Mouse (Mus musculus): ENCODE measurements at regions not wholly inside any gene's neighbourhood (a gene's known extent, or its start where the extent isn't known, plus 50 kb on each side); places are given as distances from the start of the nearest gene placed in this dataset.
A peak's percentile ranks its signal among the peaks of the same experiment; 100 is the strongest.

GRCm38 (mm10) chr17:83276000-83276891, 61.2 kb downstream of the Pkdcc start:
- DNase-seq, result peak; percentile 88

DNA sequence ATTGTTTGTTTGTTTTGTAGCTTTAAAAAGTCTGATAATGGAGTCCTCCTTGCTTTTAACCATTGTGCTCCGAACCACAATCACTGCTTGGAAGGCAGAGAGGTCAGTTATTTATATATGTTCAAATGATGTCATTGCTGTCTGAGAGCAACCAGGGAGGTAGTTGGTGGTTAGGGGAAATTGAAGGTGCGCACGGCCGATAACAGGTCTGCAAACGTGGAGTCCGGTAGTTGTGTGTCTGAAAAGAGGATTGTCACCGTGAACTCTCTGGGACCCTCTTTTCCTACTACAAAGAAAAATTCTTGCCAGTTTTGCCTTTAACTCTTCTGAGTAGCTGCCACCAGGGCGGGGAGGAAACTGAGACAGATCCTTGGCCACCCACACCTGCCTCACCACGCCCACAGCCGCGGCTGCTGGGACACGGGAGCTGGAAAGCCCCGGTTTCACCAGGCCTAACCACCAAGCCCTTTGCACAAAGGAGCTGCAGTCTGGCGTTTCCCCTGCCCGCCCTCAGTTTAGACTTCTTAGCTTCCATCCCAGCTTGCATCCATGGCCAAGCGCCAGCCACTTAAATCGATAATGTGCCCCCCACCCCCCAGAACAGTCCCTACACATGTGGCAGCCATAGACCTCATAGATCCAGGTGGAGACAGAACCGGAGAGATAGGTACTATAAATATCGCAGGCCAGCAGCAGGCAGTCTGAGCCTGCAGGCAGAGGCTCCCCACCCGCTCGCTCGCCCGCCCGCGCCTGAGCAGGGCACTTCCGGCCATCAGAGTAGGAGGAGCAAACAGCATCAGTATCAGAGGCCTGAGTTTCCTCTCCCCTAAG, 62.2 kb downstream of the Pkdcc start:
- DNase-seq, result peak; percentile 81

DNA sequence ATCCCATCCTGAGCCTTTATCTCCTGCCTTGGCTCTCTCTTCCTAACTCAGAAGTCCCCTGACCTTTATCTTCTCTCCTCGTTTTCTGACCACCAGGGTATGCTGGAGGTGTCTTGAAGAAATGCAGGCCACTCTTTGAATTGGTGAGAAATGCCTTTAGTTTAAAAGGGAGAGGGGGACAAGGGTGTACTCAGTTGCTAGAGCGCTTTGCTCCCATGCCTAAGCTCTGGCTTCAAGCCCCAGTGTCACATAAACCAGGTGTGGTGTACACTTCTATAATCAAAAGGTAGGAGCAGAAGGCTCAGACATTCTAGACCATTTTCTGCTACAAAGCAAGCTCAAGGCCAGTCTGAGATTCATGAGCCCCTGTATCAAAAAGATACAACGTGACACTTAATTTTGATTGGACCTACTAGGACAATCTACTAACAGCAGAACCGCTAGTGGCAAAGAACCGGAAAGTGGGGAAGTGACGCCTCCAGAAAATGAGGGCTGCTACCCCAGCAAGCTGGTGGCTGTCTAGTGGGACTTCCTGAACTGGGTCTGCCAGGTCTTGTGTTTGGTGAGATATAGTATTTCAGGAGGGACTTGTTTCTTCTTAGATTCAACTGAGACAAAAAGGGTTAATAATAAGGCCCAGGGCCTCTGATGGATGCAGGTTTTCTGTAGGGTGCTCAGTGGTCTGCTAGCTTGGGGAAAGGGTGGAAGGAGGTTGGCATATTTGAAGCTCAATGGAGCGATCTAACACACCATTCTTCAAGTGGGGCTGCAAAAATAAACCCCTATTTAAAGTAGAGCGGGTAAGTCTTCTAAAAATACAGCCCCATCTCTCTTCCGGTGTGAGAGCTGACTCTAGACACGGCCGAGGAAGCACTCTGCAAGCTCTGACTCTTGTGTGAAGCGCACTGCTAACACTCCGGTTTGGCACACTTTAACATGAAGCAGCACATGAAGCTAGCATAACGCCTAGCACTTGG, 63.1 kb downstream of the Pkdcc start:
- DNase-seq, result no peak

- DNase-seq, result no peak
Observed at GRCm38 (mm10) chr17:83283328-83283727, 67.4 kb upstream of the Eml4 start.

GRCm38 (mm10) chr17:83287381-83288142, 63.2 kb upstream of the Eml4 start:
- DNase-seq, result no peak

- DNase-seq, result peak; percentile 37
Observed at GRCm38 (mm10) chr17:83288143-83288492, 62.6 kb upstream of the Eml4 start.

DNA sequence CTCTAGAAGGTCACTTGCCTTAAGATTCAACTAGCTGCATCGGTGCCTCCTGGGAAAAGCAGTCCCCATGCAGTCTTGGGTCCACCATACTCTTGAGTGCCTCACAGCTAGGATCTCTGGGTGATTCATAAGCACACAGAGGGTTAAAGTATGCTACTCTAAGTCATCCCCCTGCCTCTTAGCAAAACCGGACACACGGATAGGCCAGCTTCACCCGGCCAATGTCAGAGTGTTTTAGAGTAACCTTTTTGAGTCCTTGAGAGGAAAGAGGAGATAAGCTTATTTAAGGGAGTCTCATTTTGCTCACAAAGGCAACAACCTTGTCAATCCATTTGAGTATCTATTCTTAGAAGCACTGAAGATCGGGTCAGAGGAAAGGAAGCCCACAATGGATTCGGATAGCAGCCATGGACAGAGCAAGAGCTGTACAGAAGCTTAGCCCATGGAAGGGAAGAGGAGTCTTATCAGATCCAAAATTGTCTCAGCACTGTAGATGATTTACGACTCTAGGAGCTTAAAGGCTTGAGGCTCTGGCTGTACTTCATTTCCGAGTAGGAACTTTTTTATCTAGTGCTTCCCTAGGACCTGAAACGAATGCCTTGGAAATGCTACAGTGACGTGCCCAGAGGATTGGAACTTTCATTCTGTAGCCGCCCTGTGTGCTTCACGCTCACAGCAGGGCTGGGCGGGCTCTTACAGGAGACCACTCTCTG, 55.0 kb upstream of the Eml4 start:
- DNase-seq, result peak; percentile 57

GRCm38 (mm10) chr17:83297379-83298121, 53.2 kb upstream of the Eml4 start:
- DNase-seq, result no peak
